Mouse (Mus musculus): Measurements from ENCODE around the gene Myo1c. TPM values are rescaled to one million over a fixed set of nuclear protein-coding genes. Genes with fewer than 3 reads are reported as not detected.

The Myo1c gene
- total RNA-seq, 4 experiments from 2014 or later: 29.7 to 34.7 (median 32.1) TPM

GRCm38 (mm10) chr11:75649155-75649561, 1.1 kb upstream of the Myo1c start:
- DNase-seq (ENCODE audit: low spot score in 2 of 2): no peak

- DNase-seq (ENCODE audit: low spot score in 2 of 2): no peak
Measured at GRCm38 (mm10) chr11:75650958-75651425, 688 bp downstream of the Myo1c start.

GRCm38 (mm10) chr11:75651426-75652221, 1.3 kb downstream of the Myo1c start:
- DNase-seq (ENCODE audit: low spot score in 2 of 2): peak; percentile 74 to 80

- DNase-seq (ENCODE audit: low spot score in 2 of 2): no peak
Measured at GRCm38 (mm10) chr11:75652222-75652941, 2.1 kb downstream of the Myo1c start.

GRCm38 (mm10) chr11:75652942-75653684, 2.8 kb downstream of the Myo1c start:
- no peak for DNase-seq (ENCODE audit: low spot score in 2 of 2)

- DNase-seq (ENCODE audit: low spot score in 2 of 2): peak; percentile 44 to 73
Measured at GRCm38 (mm10) chr11:75653781-75654470, 3.6 kb downstream of the Myo1c start.

- no peak for DNase-seq (ENCODE audit: low spot score in 2 of 2)
Measured at GRCm38 (mm10) chr11:75654471-75655390, 4.4 kb downstream of the Myo1c start.

- DNase-seq (ENCODE audit: low spot score in 2 of 2): peak; percentile 73 to 81
Measured at GRCm38 (mm10) chr11:75655621-75656545, 5.6 kb downstream of the Myo1c start.

GRCm38 (mm10) chr11:75656621-75657590, 6.6 kb downstream of the Myo1c start:
- DNase-seq (ENCODE audit: low spot score in 2 of 2): no peak

- DNase-seq (ENCODE audit: low spot score in 2 of 2): no peak
Measured at GRCm38 (mm10) chr11:75657841-75658240, 7.5 kb downstream of the Myo1c start.

GRCm38 (mm10) chr11:75658311-75658710, 8.0 kb downstream of the Myo1c start:
- no peak for DNase-seq (ENCODE audit: low spot score in 2 of 2)

- no peak for DNase-seq (ENCODE audit: low spot score in 2 of 2)
Measured at GRCm38 (mm10) chr11:75658996-75659750, 8.9 kb downstream of the Myo1c start.

GRCm38 (mm10) chr11:75660081-75660590, 9.8 kb downstream of the Myo1c start:
- no peak for DNase-seq (ENCODE audit: low spot score in 2 of 2)

GRCm38 (mm10) chr11:75660941-75661800, 10.9 kb downstream of the Myo1c start:
- no peak for DNase-seq (ENCODE audit: low spot score in 2 of 2)

GRCm38 (mm10) chr11:75662131-75662530, 11.8 kb downstream of the Myo1c start:
- DNase-seq (ENCODE audit: low spot score in 2 of 2): no peak

GRCm38 (mm10) chr11:75666296-75666695, 16.0 kb downstream of the Myo1c start:
- no peak for DNase-seq (ENCODE audit: low spot score in 2 of 2)
